Comparison of ENCODE assay signal across 19 mouse cellular contexts in genomic region chr9:110208265-110208664, GRCm38 (mm10). TPM values are rescaled to one million over a fixed set of nuclear protein-coding genes. Genes with fewer than 3 reads are reported as not detected.
DNase-seq lines count a peak whose midpoint lies in the region; ATAC-seq and TF ChIP-seq lines count a peak whose summit lies in the region.
"Had no signal": no experiment of that assay in that cellular context is flagged by ENCODE, and none has a peak within 500 bp of the region (broad histone marks: within the 10 kb centered on the region; RNA-seq: fewer than 3 reads in every experiment).

No protein-coding gene starts in this region.

- no peak for DNase-seq in left cerebral cortex, adult 2 months (ENCODE audit: extremely low spot score in 1 of 2, low spot score in 2 of 2)
- no peak for DNase-seq in left cerebral cortex, adult 18-20 months (ENCODE audit: low spot score in 2 of 2)
- DNase-seq in brain, adult 2 months (ENCODE audit: low read depth, low spot score), result peak; percentile 16
- no peak for DNase-seq in thymus, adult 18-20 months
- DNase-seq: adrenal gland, adult 2 months; adrenal gland, postnatal 10 days; adrenal gland, postnatal 25 days; cerebellum, adult 11-12 months; cerebellum, adult 2 months; cerebellum, adult 9-10 months; cerebellum, postnatal 10 days; cerebellum, postnatal 36 days; forebrain, postnatal 0 days had no signal

- 72% methylated on average over 7 of the region's 7 CpGs for WGBS in kidney, embryonic 14.5 days

- H3K27me3 ChIP-seq in kidney, embryonic 14.5 days (ENCODE audit: control insufficient read depth, insufficient read depth, low read length), result no peaks in the 10 kb centered on the region
- H3K27me3 ChIP-seq: embryonic facial prominence, embryonic 12.5 days; forebrain, embryonic 13.5 days; forebrain, embryonic 15.5 days had no signal

- no peak for ATAC-seq in kidney, embryonic 14.5 days (ENCODE audit: low FRiP score, low TSS enrichment)
- ATAC-seq: forebrain, embryonic 13.5 days; forebrain, embryonic 15.5 days had no signal

- H3K4me1 ChIP-seq in cortical plate, adult 2 months (ENCODE audit: control insufficient read depth, insufficient read depth, low read length), result peaks cover 16% of the 10 kb centered on the region
- no peaks in the 10 kb centered on the region for H3K4me1 ChIP-seq in kidney, embryonic 14.5 days (ENCODE audit: control insufficient read depth, insufficient read depth, low read length)

- H3K27ac ChIP-seq in left cerebral cortex, adult 2 months, result peak overlapping the region; percentile 67
- H3K27ac ChIP-seq in cortical plate, adult 2 months (ENCODE audit: insufficient read depth, low read length), result peak overlapping the region; percentile 84; the same call in 1 of the 2 replicates
- H3K27ac ChIP-seq in kidney, embryonic 14.5 days (ENCODE audit: low read depth, low read length), result no peak overlapping the region
- H3K27ac ChIP-seq: embryonic facial prominence, embryonic 10.5 days; embryonic facial prominence, embryonic 12.5 days; forebrain, embryonic 13.5 days had no signal

- no peak for TF ChIP-seq POLR2A in cortical plate, adult 2 months (IDR thresholded peaks at IDR 0.05; ENCODE audit: extremely low read depth, insufficient read depth, low read length)

- no peak overlapping the region for H3K4me2 ChIP-seq in kidney, embryonic 14.5 days (replicated peaks; ENCODE audit: low read depth, low read length)
- H3K4me2 ChIP-seq: embryonic facial prominence, embryonic 12.5 days; forebrain, embryonic 13.5 days; forebrain, embryonic 15.5 days had no signal

- H3K4me3 ChIP-seq in left cerebral cortex, adult 2 months, result no peak overlapping the region
- no peak overlapping the region for H3K4me3 ChIP-seq in cortical plate, adult 2 months (ENCODE audit: insufficient read depth, low read length)
- no peak overlapping the region for H3K4me3 ChIP-seq in kidney, embryonic 14.5 days (ENCODE audit: low read length)
- H3K4me3 ChIP-seq: embryonic facial prominence, embryonic 10.5 days; embryonic facial prominence, embryonic 12.5 days; forebrain, embryonic 13.5 days; forebrain, embryonic 15.5 days had no signal

- TF ChIP-seq CTCF in left cerebral cortex, adult 2 months (IDR thresholded peaks at IDR 0.05), result no peak
- no peak for TF ChIP-seq CTCF in cortical plate, adult 2 months (IDR thresholded peaks at IDR 0.05; ENCODE audit: extremely low read depth, insufficient read depth, low read length)

- no peak overlapping the region for H3K9ac ChIP-seq in kidney, embryonic 14.5 days (ENCODE audit: low read depth, low read length)
- H3K9ac ChIP-seq: embryonic facial prominence, embryonic 12.5 days; forebrain, embryonic 13.5 days; forebrain, embryonic 15.5 days; forebrain, postnatal 0 days had no signal

- H3K9me3 ChIP-seq in kidney, embryonic 14.5 days (ENCODE audit: control insufficient read depth, low read length), result no peaks in the 10 kb centered on the region
- H3K9me3 ChIP-seq: embryonic facial prominence, embryonic 10.5 days; embryonic facial prominence, embryonic 12.5 days; forebrain, embryonic 13.5 days; forebrain, embryonic 15.5 days had no signal

- intact Hi-C loops in left cerebral cortex, adult 2 months (cut with DNase I), result loop anchor here (5.0 kb wide), 1 partner anchor 84 kb away; no protein-coding TSS in a partner anchor

- peaks cover 96% of the 10 kb centered on the region for H3K36me3 ChIP-seq in kidney, embryonic 14.5 days (ENCODE audit: control insufficient read depth, insufficient read depth, low read length)

RNA-seq across cellular contexts. Expression of gene Cspg5, which starts 35.3 kb away (rescaled TPM):
- total RNA-seq in left cerebral cortex, adult 2 months (2021), result 100 to 1,000 TPM; 352 to 356 TPM
- 100 to 1,000 TPM; 365 to 384 TPM for total RNA-seq in left cerebral cortex, adult 18-20 months (2021)
- polyA plus RNA-seq in cortical plate, adult 2 months (2012; rRNA removed), result 382 and 388 TPM in 2 replicates
- polyA plus RNA-seq in kidney, embryonic 14.5 days (2014; fragmentation: Nextera tagmentation; extraction: Ambion mirVana), result 0.76 and 1.4 TPM in 2 replicates
